Mouse (Mus musculus) lung, postnatal 0 days (tissue): Measurements from ENCODE around the gene Camkmt. TPM values are rescaled to one million over a fixed set of nuclear protein-coding genes. Genes with fewer than 3 reads are reported as not detected.

Experiments used
- ATAC-seq: fragments of 200-750 bp; cut with Nextera tagmentation; 2 replicates; pipeline ENCODE4 v1.8.0; 2017; ENCODE audit warnings: moderate library complexity
- DNase-seq: peaks from one replicate; pipeline ENCODE4 v3.0.0-alpha.2; 2016; ENCODE audit warnings: low spot score
- H3K27ac ChIP-seq: fragments of 300-500 bp; sonication (generic); 2 replicates; pipeline ENCODE4 v1.5.1; 2014; ENCODE audit warnings: antibody characterized with exemption, mild to moderate bottlenecking, low read length, mixed read lengths
- H3K27me3 ChIP-seq: fragments of 300-500 bp; sonication (generic); replicated peaks from 2 replicates; pipeline ENCODE4 v1.6.1; 2014; ENCODE audit warnings: low read length, mixed read lengths; ENCODE audit not compliant: insufficient read depth
- H3K36me3 ChIP-seq: fragments of 300-500 bp; sonication (generic); 2 replicates; pipeline ENCODE4 v1.6.1; 2014; ENCODE audit warnings: low read length, mixed read lengths; ENCODE audit not compliant: insufficient read depth
- H3K4me1 ChIP-seq: fragments of 300-500 bp; sonication (generic); 2 replicates; pipeline ENCODE4 v1.6.1; 2014; ENCODE audit warnings: antibody characterized with exemption, low read depth, low read length, mixed read lengths; ENCODE audit not compliant: insufficient read depth
- H3K4me2 ChIP-seq: fragments of 300-500 bp; sonication (generic); replicated peaks from 2 replicates; pipeline ENCODE4 v1.6.1; 2014; ENCODE audit warnings: low read depth, mild to moderate bottlenecking, low read length, moderate library complexity, mixed read lengths
- H3K4me3 ChIP-seq: fragments of 300-500 bp; sonication (generic); 2 replicates; pipeline ENCODE4 v1.5.1; 2014; ENCODE audit warnings: low read depth, low read length
- H3K9ac ChIP-seq: fragments of 300-500 bp; sonication (generic); replicated peaks from 2 replicates; pipeline ENCODE4 v1.6.1; 2014; ENCODE audit warnings: low read depth, mild to moderate bottlenecking
- H3K9me3 ChIP-seq: fragments of 300-500 bp; sonication (generic); 2 replicates; pipeline ENCODE4 v1.6.1; 2016; ENCODE audit warnings: low read length, mixed read lengths
- CTCF ChIP-seq: IDR thresholded peaks from 2 replicates; pipeline ENCODE4 v1.5.1; 2016; ENCODE audit warnings: antibody characterized with exemption, mild to moderate bottlenecking
- EP300 ChIP-seq: IDR thresholded peaks from 2 replicates; pipeline ENCODE4 v1.6.1; 2016; ENCODE audit warnings: antibody characterized with exemption, mild to moderate bottlenecking, control low read depth
- WGBS: fragments of 180-500 bp; shearing (Covaris S2); extraction: QIAGEN DNeasy Blood & Tissue Kit; methylation state at CpG from one replicate; pipeline ENCODE4 v1.1.7; 2014; 5-methylcytosine and 5-hydroxymethylcytosine counted together
- polyA plus RNA-seq: library from polyadenylated mRNA; unstranded; fragments of >200 nt; fragmentation: Nextera tagmentation; extraction: Ambion mirVana; gene quantifications from 2 replicates; pipeline ENCODE4 v1.2.1, GENCODE M21; 2015

Gene Camkmt
- polyA plus RNA-seq, 1 experiment from 2014 or later = 3.2 TPM

GRCm38 (mm10) chr17:85352731-85353130 is 262.4 kb downstream of the Camkmt start:
- no peak overlapping the region for H3K4me2 ChIP-seq
- H3K9ac ChIP-seq = no peak overlapping the region
- no peak for DNase-seq
- H3K4me1 ChIP-seq = no peaks in the 10 kb centered on the region
- no peaks in the 10 kb centered on the region for H3K36me3 ChIP-seq
- ATAC-seq = no peak
- H3K9me3 ChIP-seq = no peaks in the 10 kb centered on the region
- no peaks in the 10 kb centered on the region for H3K27me3 ChIP-seq
- H3K27ac ChIP-seq = no peak overlapping the region
- H3K4me3 ChIP-seq = no peak overlapping the region
- WGBS = 77% methylated on average over 7 of the region's 7 CpGs
- TF ChIP-seq CTCF (peak; percentile 20; the same call in 1 of the 2 replicates), EP300 (no peak)

GRCm38 (mm10) chr17:85353191-85353590 is 262.8 kb downstream of the Camkmt start:
- H3K9ac ChIP-seq = no peak overlapping the region
- no peak overlapping the region for H3K27ac ChIP-seq
- no peak overlapping the region for H3K4me3 ChIP-seq
- H3K36me3 ChIP-seq = no peaks in the 10 kb centered on the region
- DNase-seq (no peak), ATAC-seq (no peak)
- H3K9me3 ChIP-seq = no peaks in the 10 kb centered on the region
- TF ChIP-seq CTCF = no peak
- no peak for TF ChIP-seq EP300
- WGBS = 72% methylated on average over 6 of the region's 6 CpGs
- H3K4me2 ChIP-seq = no peak overlapping the region
- no peaks in the 10 kb centered on the region for H3K27me3 ChIP-seq
- H3K4me1 ChIP-seq = no peaks in the 10 kb centered on the region

- H3K36me3 ChIP-seq = no peaks in the 10 kb centered on the region
- DNase-seq = no peak
- TF ChIP-seq EP300 (no peak), CTCF (no peak)
- ATAC-seq = no peak
- H3K27me3 ChIP-seq = no peaks in the 10 kb centered on the region
- WGBS = 66% methylated on average over 10 of the region's 10 CpGs
- H3K4me1 ChIP-seq = no peaks in the 10 kb centered on the region
- H3K4me3 ChIP-seq = no peak overlapping the region
- no peak overlapping the region for H3K27ac ChIP-seq
- no peaks in the 10 kb centered on the region for H3K9me3 ChIP-seq
- H3K4me2 ChIP-seq = no peak overlapping the region
- H3K9ac ChIP-seq = no peak overlapping the region
Observed at GRCm38 (mm10) chr17:85353636-85354035, 263.3 kb downstream of the Camkmt start.

- Histone ChIP-seq H3K4me3 (no peak overlapping the region), H3K36me3 (no peaks in the 10 kb centered on the region), H3K4me1 (no peaks in the 10 kb centered on the region), H3K9me3 (no peaks in the 10 kb centered on the region), H3K4me2 (no peak overlapping the region), H3K27me3 (no peaks in the 10 kb centered on the region), H3K27ac (no peak overlapping the region), H3K9ac (no peak overlapping the region)
- TF ChIP-seq EP300 = no peak
- TF ChIP-seq CTCF = no peak
- 86% methylated on average over 9 of the region's 9 CpGs for WGBS
- no peak for ATAC-seq
- no peak for DNase-seq
Observed at GRCm38 (mm10) chr17:85355356-85355755, 265.0 kb downstream of the Camkmt start.

- TF ChIP-seq EP300 (no peak), CTCF (no peak)
- H3K27me3 ChIP-seq = no peaks in the 10 kb centered on the region
- no peak overlapping the region for H3K9ac ChIP-seq
- H3K4me1 ChIP-seq = no peaks in the 10 kb centered on the region
- no peaks in the 10 kb centered on the region for H3K36me3 ChIP-seq
- 78% methylated on average over 7 of the region's 7 CpGs for WGBS
- H3K4me2 ChIP-seq = no peak overlapping the region
- DNase-seq (no peak), ATAC-seq (no peak)
- H3K9me3 ChIP-seq = no peaks in the 10 kb centered on the region
- H3K4me3 ChIP-seq = no peak overlapping the region
- no peak overlapping the region for H3K27ac ChIP-seq
Observed at GRCm38 (mm10) chr17:85361006-85361405, 270.7 kb downstream of the Camkmt start.

GRCm38 (mm10) chr17:85367319-85367718 is 277.0 kb downstream of the Camkmt start:
- no peak overlapping the region for H3K4me3 ChIP-seq
- H3K9me3 ChIP-seq = no peaks in the 10 kb centered on the region
- TF ChIP-seq EP300 = no peak
- no peak for TF ChIP-seq CTCF
- no peak overlapping the region for H3K27ac ChIP-seq
- no peak overlapping the region for H3K4me2 ChIP-seq
- H3K9ac ChIP-seq = no peak overlapping the region
- no peak for ATAC-seq
- WGBS = 93% methylated on average over 5 of the region's 5 CpGs
- DNase-seq = no peak
- no peaks in the 10 kb centered on the region for H3K4me1 ChIP-seq
- no peaks in the 10 kb centered on the region for H3K27me3 ChIP-seq
- no peaks in the 10 kb centered on the region for H3K36me3 ChIP-seq

GRCm38 (mm10) chr17:85368776-85369175 is 278.4 kb downstream of the Camkmt start:
- Histone ChIP-seq H3K4me2 (no peak overlapping the region), H3K4me3 (no peak overlapping the region), H3K4me1 (0 out of 2 replicates have a peak, but pooled peaks cover 4% of the 10 kb centered on the region), H3K9ac (no peak overlapping the region), H3K27ac (no peak overlapping the region), H3K9me3 (no peaks in the 10 kb centered on the region), H3K27me3 (no peaks in the 10 kb centered on the region), H3K36me3 (no peaks in the 10 kb centered on the region)
- TF ChIP-seq CTCF (no peak), EP300 (no peak)
- 67% methylated on average over 8 of the region's 8 CpGs for WGBS
- ATAC-seq = no peak
- no peak for DNase-seq
